Mouse (Mus musculus) intestine, embryonic 14.5 days (tissue): ENCODE results near the gene Tmem131. TPM values are rescaled to one million over a fixed set of nuclear protein-coding genes. Genes with fewer than 3 reads are reported as not detected.

Experiments
- ATAC-seq: fragments of 200-750 bp; cut with Nextera tagmentation; replicated peaks from 2 replicates; pipeline ENCODE4 v1.8.0; 2017; ENCODE audit warnings: low read depth, moderate number of reproducible peaks, moderate TSS enrichment, moderate library complexity; ENCODE audit not compliant: low FRiP score, low TSS enrichment
- DNase-seq: peaks from one replicate; pipeline ENCODE4 v3.0.0-alpha.2; 2018; ENCODE audit warnings: low spot score
- H3K27ac ChIP-seq: fragments of 300-500 bp; sonication (generic); 2 replicates; pipeline ENCODE4 v1.5.1; 2014; ENCODE audit warnings: low read depth, mild to moderate bottlenecking, control low read depth
- H3K27me3 ChIP-seq: fragments of 300-500 bp; sonication (generic); replicated peaks from 2 replicates; pipeline ENCODE4 v1.6.1; 2014; ENCODE audit warnings: low read length, control low read depth; ENCODE audit not compliant: control insufficient read depth, insufficient read depth
- H3K36me3 ChIP-seq: fragments of 300-500 bp; sonication (generic); 2 replicates; pipeline ENCODE4 v1.6.1; 2014; ENCODE audit warnings: low read length, control low read depth; ENCODE audit not compliant: control insufficient read depth, insufficient read depth
- H3K4me1 ChIP-seq: fragments of 300-500 bp; sonication (generic); replicated peaks from 2 replicates; pipeline ENCODE4 v1.6.1; 2014; ENCODE audit warnings: low read length, control low read depth, mixed read lengths; ENCODE audit not compliant: control insufficient read depth, insufficient read depth
- H3K4me2 ChIP-seq: fragments of 300-500 bp; sonication (generic); 2 replicates; pipeline ENCODE4 v1.6.1; 2014; ENCODE audit warnings: low read length
- H3K4me3 ChIP-seq: fragments of 300-500 bp; sonication (generic); 2 replicates; pipeline ENCODE4 v1.5.1; 2014; ENCODE audit warnings: low read depth, low read length, control low read depth, mixed read lengths
- H3K9ac ChIP-seq: fragments of 300-500 bp; sonication (generic); 2 replicates; pipeline ENCODE4 v1.6.1; 2014; ENCODE audit warnings: mild to moderate bottlenecking, low read length
- H3K9me3 ChIP-seq: fragments of 300-500 bp; sonication (generic); 2 replicates; pipeline ENCODE4 v1.6.1; 2016; ENCODE audit warnings: low read length, control low read depth; ENCODE audit not compliant: control insufficient read depth
- WGBS: fragments of 180-500 bp; shearing (Covaris S2); extraction: QIAGEN DNeasy Blood & Tissue Kit; methylation state at CpG from one replicate; pipeline ENCODE4 v1.1.7; 2014; 5-methylcytosine and 5-hydroxymethylcytosine counted together
- polyA plus RNA-seq: library from polyadenylated mRNA; unstranded; fragments of >200 nt; fragmentation: Nextera tagmentation; extraction: Ambion mirVana; gene quantifications from 2 replicates; pipeline ENCODE4 v1.2.1, GENCODE M21; 2014

Gene Tmem131
- polyA plus RNA-seq, 1 experiment from 2014 or later = 28.6 TPM

- Histone ChIP-seq H3K27me3 (no peaks in the 10 kb centered on the region), H3K4me1 (no peaks in the 10 kb centered on the region), H3K9ac (no peak overlapping the region), H3K36me3 (no peaks in the 10 kb centered on the region), H3K27ac (no peak overlapping the region), H3K4me2 (no peak overlapping the region), H3K4me3 (no peak overlapping the region), H3K9me3 (no peaks in the 10 kb centered on the region)
- DNase-seq (no peak), ATAC-seq (no peak)
- 80% methylated on average over 9 of the region's 9 CpGs for WGBS
These were observed 38.9 kb upstream of the Tmem131 start for GRCm38 (mm10) chr1:36982191-36982961.

DNA sequence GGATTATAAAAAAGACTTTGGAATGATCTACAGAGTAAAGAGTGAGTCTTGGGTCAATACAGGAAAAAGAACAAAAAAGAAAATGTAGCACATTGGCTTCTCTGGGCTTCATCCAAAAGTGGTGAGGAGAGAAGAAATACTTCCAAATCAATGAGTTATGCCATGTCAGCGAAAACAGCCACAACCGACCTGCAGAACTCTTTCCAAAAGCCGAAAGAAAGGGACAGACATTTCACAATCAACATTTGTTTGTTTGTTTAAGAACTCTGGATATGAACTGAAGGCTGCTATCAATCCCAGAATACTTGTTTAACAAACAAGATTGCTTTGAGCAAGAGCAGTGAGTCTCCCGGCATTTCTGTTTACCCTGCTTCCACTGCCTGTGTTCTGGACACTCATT, 33.3 kb upstream of the Tmem131 start:
- ATAC-seq = no peak
- H3K27me3 ChIP-seq = no peaks in the 10 kb centered on the region
- no peaks in the 10 kb centered on the region for H3K4me1 ChIP-seq
- no peaks in the 10 kb centered on the region for H3K36me3 ChIP-seq
- no peak overlapping the region for H3K27ac ChIP-seq
- 76% methylated on average over 4 of the region's 4 CpGs for WGBS
- no peak overlapping the region for H3K4me2 ChIP-seq
- H3K4me3 ChIP-seq = no peak overlapping the region
- DNase-seq = no peak
- H3K9me3 ChIP-seq = no peaks in the 10 kb centered on the region
- no peak overlapping the region for H3K9ac ChIP-seq

DNA sequence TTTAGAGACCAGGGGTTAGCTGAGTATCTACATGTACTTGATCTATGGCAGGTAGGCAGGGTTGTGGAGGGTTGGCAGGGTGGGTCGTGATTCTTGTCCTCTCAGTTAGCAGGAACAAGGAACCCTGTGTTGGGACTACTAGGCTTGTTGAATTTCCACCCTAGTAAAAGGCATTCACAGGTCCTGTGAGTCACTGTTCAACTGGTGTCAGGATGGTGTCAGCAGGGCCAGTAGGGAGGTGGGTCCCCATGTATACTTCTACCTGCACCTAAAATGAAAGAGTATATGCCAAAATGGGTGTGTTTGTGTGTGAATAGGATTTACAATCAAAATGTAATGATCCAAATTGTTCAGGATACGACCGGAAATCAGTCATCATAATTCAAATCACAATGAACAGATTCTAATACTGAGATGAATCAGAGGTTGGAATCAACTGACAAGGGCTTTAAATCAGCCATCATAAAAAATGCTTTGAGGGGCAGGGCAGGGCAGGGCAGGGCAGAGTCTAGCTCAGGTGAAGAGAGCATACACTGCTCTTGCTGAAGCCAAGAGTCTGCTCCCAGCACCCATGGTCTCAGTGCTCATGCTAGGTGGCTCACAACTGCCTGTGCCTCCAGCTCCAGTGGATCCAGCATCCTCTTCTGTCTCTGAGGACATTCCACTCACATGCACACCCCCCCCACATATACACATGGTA, 27.6 kb upstream of the Tmem131 start:
- no peak overlapping the region for H3K27ac ChIP-seq
- 84% methylated on average over 3 of the region's 3 CpGs for WGBS
- no peaks in the 10 kb centered on the region for H3K9me3 ChIP-seq
- no peaks in the 10 kb centered on the region for H3K36me3 ChIP-seq
- no peak overlapping the region for H3K4me3 ChIP-seq
- no peak overlapping the region for H3K9ac ChIP-seq
- DNase-seq = no peak
- H3K4me2 ChIP-seq = no peak overlapping the region
- no peaks in the 10 kb centered on the region for H3K4me1 ChIP-seq
- no peaks in the 10 kb centered on the region for H3K27me3 ChIP-seq
- no peak for ATAC-seq

DNA sequence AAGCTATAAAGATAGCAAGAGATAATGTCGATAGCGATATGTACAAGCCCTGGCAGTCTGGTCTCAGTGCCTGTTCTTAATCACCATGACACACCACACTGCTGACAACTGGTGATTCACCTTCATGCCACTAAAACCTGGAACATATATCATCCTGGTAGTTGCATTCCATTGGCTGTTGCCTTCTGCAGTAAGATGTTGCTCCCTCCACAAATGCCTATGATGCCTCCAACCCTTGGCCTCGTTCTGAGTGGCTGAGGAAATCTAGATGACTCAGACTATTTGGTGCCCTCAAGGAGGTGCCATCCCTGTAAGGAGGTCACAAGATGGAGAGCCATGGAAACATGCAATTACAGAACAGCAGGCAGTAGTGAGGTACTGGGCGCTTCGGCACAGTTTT, 22.4 kb upstream of the Tmem131 start:
- no peaks in the 10 kb centered on the region for H3K9me3 ChIP-seq
- no peaks in the 10 kb centered on the region for H3K4me1 ChIP-seq
- ATAC-seq (no peak), DNase-seq (no peak)
- H3K4me3 ChIP-seq = no peak overlapping the region
- H3K36me3 ChIP-seq = no peaks in the 10 kb centered on the region
- no peak overlapping the region for H3K27ac ChIP-seq
- no peak overlapping the region for H3K9ac ChIP-seq
- H3K27me3 ChIP-seq = no peaks in the 10 kb centered on the region
- WGBS = 74% methylated on average over 5 of the region's 5 CpGs
- no peak overlapping the region for H3K4me2 ChIP-seq

DNA sequence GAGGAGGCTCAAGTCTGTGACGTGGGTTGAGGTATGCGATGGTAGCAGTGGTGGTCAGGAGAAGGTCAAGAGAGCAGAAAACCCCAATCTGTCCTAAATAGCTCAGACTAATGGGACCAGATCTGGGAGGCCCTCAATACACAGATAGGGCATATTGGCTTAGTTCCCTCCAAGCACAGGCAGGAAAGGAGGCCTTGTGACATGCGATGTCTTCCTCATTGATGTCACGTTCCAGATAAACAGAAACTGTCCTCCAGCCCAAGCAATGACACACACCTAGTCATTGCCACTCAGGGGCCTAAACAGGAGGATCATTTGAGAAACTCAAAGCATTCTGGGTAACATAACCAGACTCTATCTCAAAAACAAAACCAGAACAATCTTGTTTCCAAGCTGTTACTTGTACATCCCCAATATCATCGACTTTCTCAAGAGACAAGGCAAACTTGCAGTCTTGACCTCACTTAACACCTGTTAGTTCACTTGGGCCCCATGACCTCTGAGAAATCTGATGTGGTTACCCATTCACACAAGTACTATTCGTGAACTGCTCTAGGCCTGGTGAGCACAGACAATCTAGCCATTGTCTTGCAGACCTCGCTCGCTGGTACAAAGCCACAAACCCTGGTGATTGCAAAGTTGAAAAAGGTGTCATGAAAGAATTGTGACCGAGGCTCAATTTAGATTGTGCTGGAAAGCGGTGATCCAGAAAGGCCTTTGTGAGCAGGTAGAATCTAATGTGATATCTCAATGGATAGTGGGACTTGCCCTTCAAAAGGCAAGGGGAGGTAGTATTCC, 19.1 kb upstream of the Tmem131 start:
- Histone ChIP-seq H3K9ac (no peak overlapping the region), H3K4me2 (no peak overlapping the region), H3K9me3 (no peaks in the 10 kb centered on the region), H3K4me1 (no peaks in the 10 kb centered on the region), H3K36me3 (no peaks in the 10 kb centered on the region), H3K4me3 (no peak overlapping the region), H3K27me3 (no peaks in the 10 kb centered on the region), H3K27ac (no peak overlapping the region)
- ATAC-seq = no peak
- DNase-seq = no peak
- WGBS = 84% methylated on average over 10 of the region's 10 CpGs

DNA sequence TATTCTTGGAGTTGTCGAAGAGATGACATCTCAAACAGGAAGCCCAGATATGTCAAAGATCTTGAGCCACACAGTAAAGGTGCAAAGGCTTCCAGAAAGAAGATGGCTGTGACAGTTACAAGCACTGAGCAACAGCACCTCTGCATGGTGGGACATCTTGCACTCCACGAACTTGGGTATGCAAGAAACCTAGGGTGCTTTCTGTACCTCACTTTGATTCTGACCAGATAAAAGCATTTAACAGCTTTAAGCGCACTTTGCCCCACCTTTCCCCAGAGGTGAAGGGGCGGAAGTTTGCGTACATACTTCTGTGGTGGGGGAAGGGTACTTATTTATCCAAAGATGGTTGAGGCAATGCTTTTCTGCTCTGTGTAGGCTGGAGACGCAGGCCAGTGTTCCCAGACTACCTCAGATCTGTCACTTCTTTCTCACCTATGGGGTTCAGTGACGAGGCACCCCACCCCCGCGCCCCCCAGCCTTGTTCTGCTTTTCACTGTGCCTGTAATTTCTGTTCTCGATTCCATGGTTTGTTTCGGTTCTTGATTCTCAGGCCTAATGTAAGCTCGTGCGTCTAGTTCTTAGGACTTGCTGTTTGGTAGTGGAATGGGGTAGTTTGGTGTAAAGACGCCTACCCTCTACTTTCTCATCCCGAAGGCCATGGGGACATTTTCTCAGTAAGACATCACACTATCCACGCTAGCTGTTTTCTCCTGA, 17.2 kb upstream of the Tmem131 start:
- Histone ChIP-seq H3K9me3 (no peaks in the 10 kb centered on the region), H3K36me3 (no peaks in the 10 kb centered on the region), H3K27me3 (no peaks in the 10 kb centered on the region), H3K4me2 (no peak overlapping the region), H3K4me3 (no peak overlapping the region), H3K4me1 (no peaks in the 10 kb centered on the region), H3K27ac (no peak overlapping the region), H3K9ac (no peak overlapping the region)
- ATAC-seq (no peak), DNase-seq (no peak)
- 75% methylated on average over 16 of the region's 16 CpGs for WGBS

DNA sequence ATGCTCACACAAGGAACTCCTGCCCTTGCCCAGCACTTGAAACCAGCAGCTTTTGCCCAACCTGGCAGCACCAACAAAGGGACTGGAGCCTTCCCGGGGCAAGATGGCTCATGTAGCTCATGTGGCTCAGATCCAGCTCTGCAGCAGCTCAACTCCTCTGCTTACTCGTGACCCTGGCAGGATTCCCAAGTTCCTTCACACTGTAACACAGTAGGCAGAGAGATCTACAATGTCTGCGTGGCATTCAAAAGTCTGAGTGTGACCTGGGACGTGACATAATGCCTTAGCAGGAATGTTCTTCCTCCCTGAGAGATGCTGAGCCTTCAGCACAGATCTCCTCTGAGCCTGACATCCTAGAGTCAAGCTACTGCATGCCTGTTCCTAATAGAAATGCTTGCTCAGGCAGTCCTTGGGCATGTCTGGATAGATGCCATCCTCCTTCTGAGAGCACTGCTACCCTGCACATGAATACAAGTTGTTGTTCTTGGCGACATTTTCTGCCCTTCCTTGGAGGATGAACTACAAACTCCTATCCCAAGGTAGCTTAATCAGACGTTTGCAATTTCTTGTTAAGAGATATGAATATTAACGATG, 6.2 kb upstream of the Tmem131 start:
- DNase-seq (no peak), ATAC-seq (no peak)
- no peak overlapping the region for H3K4me3 ChIP-seq
- H3K27ac ChIP-seq = no peak overlapping the region
- H3K27me3 ChIP-seq = no peaks in the 10 kb centered on the region
- no peak overlapping the region for H3K4me2 ChIP-seq
- H3K9ac ChIP-seq = no peak overlapping the region
- 69% methylated on average over 7 of the region's 7 CpGs for WGBS
- H3K36me3 ChIP-seq = no peaks in the 10 kb centered on the region
- no peaks in the 10 kb centered on the region for H3K4me1 ChIP-seq
- H3K9me3 ChIP-seq = no peaks in the 10 kb centered on the region

GRCm38 (mm10) chr1:36947448-36947847, 4.0 kb upstream of the Tmem131 start:
- Histone ChIP-seq H3K4me2 (no peak overlapping the region), H3K4me3 (no peak overlapping the region), H3K27ac (no peak overlapping the region), H3K9me3 (no peaks in the 10 kb centered on the region), H3K9ac (no peak overlapping the region), H3K36me3 (no peaks in the 10 kb centered on the region), H3K4me1 (no peaks in the 10 kb centered on the region), H3K27me3 (no peaks in the 10 kb centered on the region)
- ATAC-seq (no peak), DNase-seq (no peak)
- WGBS = 66% methylated on average over 8 of the region's 8 CpGs
